Mouse (Mus musculus): ENCODE data around the gene Rufy2. TPM values are rescaled to one million over a fixed set of nuclear protein-coding genes. Genes with fewer than 3 reads are reported as not detected.

Rufy2 gene
- 26.8 and 31.0 TPM in 2 replicates for polyA plus RNA-seq (2015; fragmentation: Nextera tagmentation; extraction: Ambion mirVana)

- Histone ChIP-seq H3K4me1 (peaks cover 5% of the 10 kb centered on the region; the same call in 1 of the 2 replicates), H3K36me3 (peaks cover 22% of the 10 kb centered on the region), H3K4me2 (replicated peaks) (peak within 1 kb of the TSS; percentile 67), H3K27me3 (no peaks in the 10 kb centered on the region), H3K9me3 (replicated peaks) (no peaks in the 10 kb centered on the region), H3K9ac (peak within 1 kb of the TSS; percentile 87), H3K4me3 (replicated peaks) (peak within 1 kb of the TSS; percentile 97), H3K27ac (replicated peaks) (peak within 1 kb of the TSS; percentile 65)
- peak; percentile 89 for ATAC-seq (ENCODE audit: insufficient number of reproducible peaks, low FRiP score, low TSS enrichment, low read depth)
- WGBS, result under 1% methylated on average over 76 of the region's 77 CpGs
Measured at GRCm38 (mm10) chr10:62980039-62980954, at the start of gene Rufy2. Rufy2 (plus strand) TSS chr10:62980223.

GRCm38 (mm10) chr10:62932381-62932780 lies 47.6 kb upstream of the Rufy2 start:
- Histone ChIP-seq H3K27me3 (no peaks in the 10 kb centered on the region), H3K4me2 (replicated peaks) (no peak overlapping the region), H3K27ac (replicated peaks) (no peak overlapping the region), H3K9ac (no peak overlapping the region), H3K4me1 (no peaks in the 10 kb centered on the region), H3K4me3 (replicated peaks) (no peak overlapping the region), H3K9me3 (replicated peaks) (no peaks in the 10 kb centered on the region), H3K36me3 (peaks cover 47% of the 10 kb centered on the region)
- WGBS, result 90% methylated on average over 1 of the region's 1 CpGs
- ATAC-seq (ENCODE audit: insufficient number of reproducible peaks, low FRiP score, low TSS enrichment, low read depth), result no peak

- 82% methylated on average over 10 of the region's 10 CpGs for WGBS
Measured at GRCm38 (mm10) chr10:62944975-62945580, 34.9 kb upstream of the Rufy2 start.

GRCm38 (mm10) chr10:62946738-62947471 lies 33.1 kb upstream of the Rufy2 start, which contains the start of gene Dna2:
Dna2 (plus strand) TSS chr10:62947026.
- no peaks in the 10 kb centered on the region for H3K4me1 ChIP-seq
- H3K27me3 ChIP-seq, result no peaks in the 10 kb centered on the region
- peak within 1 kb of the TSS; percentile 70 for H3K4me3 ChIP-seq (replicated peaks)
- no peaks in the 10 kb centered on the region for H3K9me3 ChIP-seq (replicated peaks)
- peaks cover 37% of the 10 kb centered on the region for H3K36me3 ChIP-seq
- peak within 1 kb of the TSS; percentile 87 for H3K27ac ChIP-seq (replicated peaks)
- ATAC-seq (ENCODE audit: insufficient number of reproducible peaks, low FRiP score, low TSS enrichment, low read depth), result peak; percentile 78
- under 1% methylated on average over 68 of the region's 68 CpGs for WGBS
- peak within 1 kb of the TSS; percentile 80 for H3K9ac ChIP-seq
- peak within 1 kb of the TSS; percentile 86 for H3K4me2 ChIP-seq (replicated peaks)

More at GRCm38 (mm10) chr10:62944975-62945580, 34.9 kb upstream of the Rufy2 start:
- Histone ChIP-seq H3K9ac (no peak overlapping the region), H3K4me1 (no peaks in the 10 kb centered on the region), H3K27me3 (no peaks in the 10 kb centered on the region), H3K4me2 (replicated peaks) (no peak overlapping the region), H3K9me3 (replicated peaks) (no peaks in the 10 kb centered on the region), H3K27ac (replicated peaks) (no peak overlapping the region), H3K36me3 (peaks cover 28% of the 10 kb centered on the region), H3K4me3 (replicated peaks) (no peak overlapping the region)
- no peak for ATAC-seq (ENCODE audit: insufficient number of reproducible peaks, low FRiP score, low TSS enrichment, low read depth)

GRCm38 (mm10) chr10:62948551-62948950 lies 31.5 kb upstream of the Rufy2 start:
- Histone ChIP-seq H3K4me3 (replicated peaks) (no peak overlapping the region), H3K4me2 (replicated peaks) (no peak overlapping the region), H3K9ac (no peak overlapping the region), H3K9me3 (replicated peaks) (no peaks in the 10 kb centered on the region), H3K4me1 (no peaks in the 10 kb centered on the region), H3K27me3 (no peaks in the 10 kb centered on the region), H3K27ac (replicated peaks) (no peak overlapping the region), H3K36me3 (peaks cover 22% of the 10 kb centered on the region)
- 91% methylated on average over 7 of the region's 7 CpGs for WGBS
- no peak for ATAC-seq (ENCODE audit: insufficient number of reproducible peaks, low FRiP score, low TSS enrichment, low read depth)

GRCm38 (mm10) chr10:62963956-62964355 lies 16.1 kb upstream of the Rufy2 start:
- Histone ChIP-seq H3K4me3 (replicated peaks) (no peak overlapping the region), H3K27ac (replicated peaks) (no peak overlapping the region), H3K4me1 (no peaks in the 10 kb centered on the region), H3K9me3 (replicated peaks) (no peaks in the 10 kb centered on the region), H3K36me3 (peaks cover 73% of the 10 kb centered on the region), H3K27me3 (no peaks in the 10 kb centered on the region), H3K9ac (no peak overlapping the region), H3K4me2 (replicated peaks) (no peak overlapping the region)
- ATAC-seq (ENCODE audit: insufficient number of reproducible peaks, low FRiP score, low TSS enrichment, low read depth), result no peak
- 93% methylated on average over 7 of the region's 7 CpGs for WGBS

GRCm38 (mm10) chr10:62965796-62966195 lies 14.2 kb upstream of the Rufy2 start:
- H3K9me3 ChIP-seq (replicated peaks), result no peaks in the 10 kb centered on the region
- WGBS, result 92% methylated on average over 11 of the region's 11 CpGs
- no peak overlapping the region for H3K4me2 ChIP-seq (replicated peaks)
- no peaks in the 10 kb centered on the region for H3K4me1 ChIP-seq
- no peak for ATAC-seq (ENCODE audit: insufficient number of reproducible peaks, low FRiP score, low TSS enrichment, low read depth)
- no peak overlapping the region for H3K4me3 ChIP-seq (replicated peaks)
- H3K27ac ChIP-seq (replicated peaks), result no peak overlapping the region
- no peak overlapping the region for H3K9ac ChIP-seq
- H3K36me3 ChIP-seq, result peaks cover 66% of the 10 kb centered on the region
- no peaks in the 10 kb centered on the region for H3K27me3 ChIP-seq

GRCm38 (mm10) chr10:62966291-62966690 lies 13.7 kb upstream of the Rufy2 start:
- H3K27ac ChIP-seq (replicated peaks), result no peak overlapping the region
- H3K4me1 ChIP-seq, result no peaks in the 10 kb centered on the region
- H3K4me3 ChIP-seq (replicated peaks), result no peak overlapping the region
- no peak overlapping the region for H3K9ac ChIP-seq
- no peak overlapping the region for H3K4me2 ChIP-seq (replicated peaks)
- H3K9me3 ChIP-seq (replicated peaks), result no peaks in the 10 kb centered on the region
- no peaks in the 10 kb centered on the region for H3K27me3 ChIP-seq
- no peak for ATAC-seq (ENCODE audit: insufficient number of reproducible peaks, low FRiP score, low TSS enrichment, low read depth)
- H3K36me3 ChIP-seq, result peaks cover 64% of the 10 kb centered on the region
- 90% methylated on average over 15 of the region's 15 CpGs for WGBS

- WGBS, result 63% methylated on average over 16 of the region's 16 CpGs
- H3K9me3 ChIP-seq (replicated peaks), result no peaks in the 10 kb centered on the region
- H3K9ac ChIP-seq, result no peak overlapping the region
- no peak overlapping the region for H3K4me3 ChIP-seq (replicated peaks)
- no peak for ATAC-seq (ENCODE audit: insufficient number of reproducible peaks, low FRiP score, low TSS enrichment, low read depth)
- H3K4me2 ChIP-seq (replicated peaks), result no peak overlapping the region
- no peaks in the 10 kb centered on the region for H3K4me1 ChIP-seq
- H3K36me3 ChIP-seq, result peaks cover 31% of the 10 kb centered on the region
- no peak overlapping the region for H3K27ac ChIP-seq (replicated peaks)
- no peaks in the 10 kb centered on the region for H3K27me3 ChIP-seq
Measured at GRCm38 (mm10) chr10:62971821-62972220, 8.2 kb upstream of the Rufy2 start.

- ATAC-seq (ENCODE audit: insufficient number of reproducible peaks, low FRiP score, low TSS enrichment, low read depth), result no peak
- 6% methylated on average over 10 of the region's 10 CpGs for WGBS
Measured at GRCm38 (mm10) chr10:62979667-62980038, 370 bp upstream of the Rufy2 start.

GRCm38 (mm10) chr10:62984072-62984471 lies 4.0 kb downstream of the Rufy2 start:
- H3K4me2 ChIP-seq (replicated peaks), result no peak overlapping the region
- H3K36me3 ChIP-seq, result peaks cover 42% of the 10 kb centered on the region
- no peak overlapping the region for H3K27ac ChIP-seq (replicated peaks)
- H3K9ac ChIP-seq, result no peak overlapping the region
- H3K4me3 ChIP-seq (replicated peaks), result no peak overlapping the region
- WGBS, result 92% methylated on average over 11 of the region's 11 CpGs
- H3K9me3 ChIP-seq (replicated peaks), result no peaks in the 10 kb centered on the region
- H3K27me3 ChIP-seq, result no peaks in the 10 kb centered on the region
- H3K4me1 ChIP-seq, result peaks cover 5% of the 10 kb centered on the region; the same call in 1 of the 2 replicates
- ATAC-seq (ENCODE audit: insufficient number of reproducible peaks, low FRiP score, low TSS enrichment, low read depth), result no peak

More at GRCm38 (mm10) chr10:62979667-62980038, 370 bp upstream of the Rufy2 start:
- peak overlapping the region; percentile 97 for H3K4me3 ChIP-seq (replicated peaks)
- no peaks in the 10 kb centered on the region for H3K27me3 ChIP-seq
- H3K36me3 ChIP-seq, result peaks cover 16% of the 10 kb centered on the region
- H3K27ac ChIP-seq (replicated peaks), result no peak overlapping the region
- H3K9ac ChIP-seq, result peak overlapping the region; percentile 87; the same call in 1 of the 2 replicates
- peaks cover 5% of the 10 kb centered on the region; the same call in 1 of the 2 replicates for H3K4me1 ChIP-seq
- H3K4me2 ChIP-seq (replicated peaks), result peak overlapping the region; percentile 67
- no peaks in the 10 kb centered on the region for H3K9me3 ChIP-seq (replicated peaks)

Measured in embryonic facial prominence, embryonic 15.5 days (tissue).